Mouse (Mus musculus) midbrain, embryonic 10.5 days (tissue): ENCODE measurements around the gene Muc5ac. TPM values are rescaled to one million over a fixed set of nuclear protein-coding genes. Genes with fewer than 3 reads are reported as not detected.
A peak's percentile ranks its signal among the peaks of the same experiment; 100 is the strongest.

ENCODE experiments used
- DNase-seq: peaks from one replicate; pipeline ENCODE4 v3.0.0-alpha.2; 2017; ENCODE audit warnings: low spot score
- H3K27ac ChIP-seq: fragments of 300-500 bp; sonication (generic); replicated peaks from 2 replicates; pipeline ENCODE4 v1.5.1; 2016; ENCODE audit warnings: mild to moderate bottlenecking
- H3K27me3 ChIP-seq: fragments of 300-500 bp; sonication (generic); 2 replicates; pipeline ENCODE4 v1.6.1; 2016; ENCODE audit warnings: low read depth, mild to moderate bottlenecking; ENCODE audit not compliant: poor library complexity, severe bottlenecking
- H3K36me3 ChIP-seq: fragments of 300-500 bp; sonication (generic); 2 replicates; pipeline ENCODE4 v1.6.1; 2016; ENCODE audit warnings: mild to moderate bottlenecking, moderate library complexity
- H3K4me1 ChIP-seq: fragments of 300-500 bp; sonication (generic); 2 replicates; pipeline ENCODE4 v1.6.1; 2016
- H3K4me3 ChIP-seq: fragments of 300-500 bp; sonication (generic); 2 replicates; pipeline ENCODE4 v1.5.1; 2016; ENCODE audit warnings: mild to moderate bottlenecking, moderate library complexity
- H3K9me3 ChIP-seq: fragments of 300-500 bp; sonication (generic); replicated peaks from 2 replicates; pipeline ENCODE4 v1.6.1; 2016; ENCODE audit warnings: mild to moderate bottlenecking
- WGBS: fragments of 180-500 bp; shearing (Covaris S2); methylation state at CpG from one replicate; pipeline ENCODE4 v1.1.7; 2016; 5-methylcytosine and 5-hydroxymethylcytosine counted together
- polyA plus RNA-seq: library from polyadenylated mRNA; unstranded; fragments of >200 nt; fragmentation: Nextera tagmentation; extraction: Ambion mirVana; gene quantifications from 2 replicates; pipeline ENCODE4 v1.2.1, GENCODE M21; 2016

Gene Muc5ac
- polyA plus RNA-seq, result not detected in 2 replicates

- Histone ChIP-seq H3K9me3 (no peaks in the 10 kb centered on the region), H3K27me3 (no peaks in the 10 kb centered on the region), H3K4me1 (no peaks in the 10 kb centered on the region), H3K4me3 (no peak within 1 kb of the TSS), H3K27ac (no peak within 1 kb of the TSS), H3K36me3 (no peaks in the 10 kb centered on the region)
- 84% methylated on average over 6 of the region's 6 CpGs for WGBS
- no peak for DNase-seq
Observed at GRCm38 (mm10) chr7:141788677-141789452, at the start of gene Muc5ac. Gene Muc5ac, plus strand, starts transcription at chr7:141788972.

GRCm38 (mm10) chr7:141747451-141748100 lies 41.2 kb upstream of the Muc5ac start:
- H3K27ac ChIP-seq, result no peak overlapping the region
- 87% methylated on average over 7 of the region's 7 CpGs for WGBS
- no peaks in the 10 kb centered on the region for H3K27me3 ChIP-seq
- no peak overlapping the region for H3K4me3 ChIP-seq
- no peak for DNase-seq
- H3K9me3 ChIP-seq, result no peaks in the 10 kb centered on the region
- no peaks in the 10 kb centered on the region for H3K4me1 ChIP-seq
- no peaks in the 10 kb centered on the region for H3K36me3 ChIP-seq

- 86% methylated on average over 6 of the region's 6 CpGs for WGBS
- H3K27ac ChIP-seq, result no peak overlapping the region
- no peak overlapping the region for H3K4me3 ChIP-seq
- H3K27me3 ChIP-seq, result no peaks in the 10 kb centered on the region
- no peaks in the 10 kb centered on the region for H3K36me3 ChIP-seq
- no peak for DNase-seq
- no peaks in the 10 kb centered on the region for H3K4me1 ChIP-seq
- no peaks in the 10 kb centered on the region for H3K9me3 ChIP-seq
Observed at GRCm38 (mm10) chr7:141752513-141752912, 36.3 kb upstream of the Muc5ac start.

- Histone ChIP-seq H3K9me3 (no peaks in the 10 kb centered on the region), H3K27me3 (no peaks in the 10 kb centered on the region), H3K4me1 (no peaks in the 10 kb centered on the region), H3K4me3 (no peak overlapping the region), H3K36me3 (no peaks in the 10 kb centered on the region), H3K27ac (no peak overlapping the region)
- WGBS, result 60% methylated on average over 4 of the region's 4 CpGs
- DNase-seq, result peak; percentile 67
Observed at GRCm38 (mm10) chr7:141755831-141756230, 32.9 kb upstream of the Muc5ac start.

GRCm38 (mm10) chr7:141758291-141758690 lies 30.5 kb upstream of the Muc5ac start:
- H3K4me1 ChIP-seq, result no peaks in the 10 kb centered on the region
- H3K9me3 ChIP-seq, result no peaks in the 10 kb centered on the region
- no peak overlapping the region for H3K4me3 ChIP-seq
- 82% methylated on average over 4 of the region's 4 CpGs for WGBS
- no peaks in the 10 kb centered on the region for H3K36me3 ChIP-seq
- no peak overlapping the region for H3K27ac ChIP-seq
- no peaks in the 10 kb centered on the region for H3K27me3 ChIP-seq
- DNase-seq, result no peak

- 88% methylated on average over 3 of the region's 3 CpGs for WGBS
- peaks cover 16% of the 10 kb centered on the region for H3K4me1 ChIP-seq
- H3K27ac ChIP-seq, result no peak overlapping the region
- H3K9me3 ChIP-seq, result no peaks in the 10 kb centered on the region
- H3K4me3 ChIP-seq, result no peak overlapping the region
- no peaks in the 10 kb centered on the region for H3K27me3 ChIP-seq
- DNase-seq, result no peak
- H3K36me3 ChIP-seq, result no peaks in the 10 kb centered on the region
Observed at GRCm38 (mm10) chr7:141770521-141770920, 18.3 kb upstream of the Muc5ac start.

DNA sequence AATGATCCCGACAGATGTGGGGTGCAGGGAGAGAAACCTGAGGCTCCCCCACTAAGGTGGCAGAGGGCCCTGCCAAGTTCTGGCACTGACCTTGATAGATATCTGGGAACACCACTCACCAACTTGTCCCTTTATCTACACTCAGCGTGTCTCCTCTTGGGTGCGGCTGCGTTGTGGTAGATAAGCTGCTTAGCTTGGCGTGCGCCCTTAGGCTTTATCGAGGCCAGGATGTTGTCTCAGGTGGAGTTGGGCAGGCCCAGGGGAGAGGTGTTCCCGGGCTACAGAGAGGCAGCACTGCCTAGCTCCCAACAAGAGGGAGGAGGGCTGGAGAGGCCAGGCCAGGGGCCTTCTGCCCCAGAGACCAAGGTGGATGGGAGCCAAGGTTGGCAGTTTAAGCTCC lies 17.8 kb upstream of the Muc5ac start:
- Histone ChIP-seq H3K36me3 (no peaks in the 10 kb centered on the region), H3K4me1 (peaks cover 16% of the 10 kb centered on the region), H3K9me3 (no peaks in the 10 kb centered on the region), H3K27me3 (no peaks in the 10 kb centered on the region), H3K27ac (no peak overlapping the region), H3K4me3 (no peak overlapping the region)
- 85% methylated on average over 8 of the region's 8 CpGs for WGBS
- DNase-seq, result no peak

- H3K36me3 ChIP-seq, result no peaks in the 10 kb centered on the region
- 59% methylated on average over 1 of the region's 1 CpGs for WGBS
- no peaks in the 10 kb centered on the region for H3K9me3 ChIP-seq
- H3K4me3 ChIP-seq, result no peak overlapping the region
- peaks cover 16% of the 10 kb centered on the region for H3K4me1 ChIP-seq
- DNase-seq, result no peak
- H3K27ac ChIP-seq, result peak overlapping the region; percentile 49
- no peaks in the 10 kb centered on the region for H3K27me3 ChIP-seq
Observed at GRCm38 (mm10) chr7:141772058-141772557, 16.7 kb upstream of the Muc5ac start.

DNA sequence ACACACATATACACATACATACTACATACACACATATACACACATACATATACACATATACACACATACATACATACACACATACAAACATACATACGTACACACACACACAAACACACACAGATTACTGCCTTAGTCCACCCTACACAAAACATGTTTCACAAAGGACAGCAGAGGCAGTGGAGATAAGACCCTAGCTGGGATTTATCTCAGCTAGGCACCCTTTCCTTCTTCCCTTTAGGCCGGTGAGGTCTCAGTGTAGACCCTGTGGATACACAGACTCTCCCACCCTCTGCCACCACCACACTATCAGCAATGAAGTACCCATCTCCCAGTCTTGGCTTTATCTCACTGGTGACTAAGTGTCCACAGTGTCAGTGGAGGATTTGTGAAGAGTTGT lies 13.9 kb upstream of the Muc5ac start:
- DNase-seq, result no peak
- no peak overlapping the region for H3K4me3 ChIP-seq
- H3K27ac ChIP-seq, result no peak overlapping the region
- no peaks in the 10 kb centered on the region for H3K36me3 ChIP-seq
- peaks cover 16% of the 10 kb centered on the region for H3K4me1 ChIP-seq
- H3K9me3 ChIP-seq, result no peaks in the 10 kb centered on the region
- no peaks in the 10 kb centered on the region for H3K27me3 ChIP-seq
- 95% methylated on average over 2 of the region's 2 CpGs for WGBS

GRCm38 (mm10) chr7:141776199-141776598 lies 12.6 kb upstream of the Muc5ac start:
- no peak for DNase-seq
- Histone ChIP-seq H3K9me3 (no peaks in the 10 kb centered on the region), H3K27ac (no peak overlapping the region), H3K4me1 (peaks cover 16% of the 10 kb centered on the region), H3K27me3 (no peaks in the 10 kb centered on the region), H3K36me3 (no peaks in the 10 kb centered on the region), H3K4me3 (no peak overlapping the region)
- WGBS, result 83% methylated on average over 5 of the region's 5 CpGs

DNA sequence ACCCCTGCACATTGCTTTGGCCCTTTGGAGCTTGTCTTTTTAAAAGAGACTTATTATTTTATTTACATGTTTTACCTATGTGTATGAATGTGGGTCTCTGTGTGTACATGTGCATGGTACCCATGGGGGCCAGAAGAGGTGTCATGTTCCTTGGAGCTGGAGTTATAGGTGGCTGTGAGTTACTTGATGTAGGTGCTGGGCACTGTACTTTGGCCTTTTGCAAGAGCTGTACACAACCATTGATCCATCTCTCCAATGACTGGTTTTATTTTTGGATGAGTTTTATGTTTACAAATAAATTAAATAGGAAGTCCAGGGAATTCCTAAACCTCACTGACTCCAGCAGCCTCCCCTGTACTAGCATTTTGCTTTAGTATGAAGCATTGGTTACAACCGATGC lies 5.5 kb downstream of the Muc5ac start:
- H3K27ac ChIP-seq, result no peak overlapping the region
- H3K4me3 ChIP-seq, result no peak overlapping the region
- no peaks in the 10 kb centered on the region for H3K4me1 ChIP-seq
- 97% methylated on average over 1 of the region's 1 CpGs for WGBS
- peaks cover 18% of the 10 kb centered on the region for H3K9me3 ChIP-seq
- H3K27me3 ChIP-seq, result no peaks in the 10 kb centered on the region
- H3K36me3 ChIP-seq, result no peaks in the 10 kb centered on the region
- no peak for DNase-seq

DNA sequence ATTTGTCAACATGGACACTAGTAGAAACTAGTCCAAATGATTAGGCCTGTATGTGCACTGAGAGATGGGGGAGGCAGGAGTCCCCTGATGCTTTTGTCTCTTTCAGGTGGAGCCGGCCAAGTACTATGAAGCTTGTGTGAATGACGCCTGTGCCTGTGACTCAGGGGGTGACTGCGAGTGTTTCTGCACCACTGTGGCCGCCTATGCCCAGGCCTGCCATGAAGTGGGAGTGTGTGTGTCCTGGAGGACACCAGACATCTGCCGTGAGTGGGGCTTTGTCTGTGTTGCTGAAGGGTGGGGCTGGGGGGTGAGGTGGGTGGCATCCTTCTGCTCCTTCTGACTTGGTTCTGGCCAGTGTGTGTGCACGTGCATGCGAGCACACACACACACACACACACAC lies 14.4 kb downstream of the Muc5ac start:
- Histone ChIP-seq H3K9me3 (peaks cover 11% of the 10 kb centered on the region; the same call in 1 of the 2 replicates), H3K4me3 (no peak overlapping the region), H3K27me3 (no peaks in the 10 kb centered on the region), H3K27ac (no peak overlapping the region), H3K36me3 (no peaks in the 10 kb centered on the region), H3K4me1 (no peaks in the 10 kb centered on the region)
- no peak for DNase-seq
- 87% methylated on average over 7 of the region's 7 CpGs for WGBS

- DNase-seq, result no peak
- Histone ChIP-seq H3K4me1 (no peaks in the 10 kb centered on the region), H3K36me3 (no peaks in the 10 kb centered on the region), H3K27ac (no peak overlapping the region), H3K9me3 (no peaks in the 10 kb centered on the region), H3K27me3 (no peaks in the 10 kb centered on the region), H3K4me3 (no peak overlapping the region)
- WGBS, result 90% methylated on average over 7 of the region's 7 CpGs
Observed at GRCm38 (mm10) chr7:141805384-141805783, 16.6 kb downstream of the Muc5ac start.
